In the genomic region with DNA sequence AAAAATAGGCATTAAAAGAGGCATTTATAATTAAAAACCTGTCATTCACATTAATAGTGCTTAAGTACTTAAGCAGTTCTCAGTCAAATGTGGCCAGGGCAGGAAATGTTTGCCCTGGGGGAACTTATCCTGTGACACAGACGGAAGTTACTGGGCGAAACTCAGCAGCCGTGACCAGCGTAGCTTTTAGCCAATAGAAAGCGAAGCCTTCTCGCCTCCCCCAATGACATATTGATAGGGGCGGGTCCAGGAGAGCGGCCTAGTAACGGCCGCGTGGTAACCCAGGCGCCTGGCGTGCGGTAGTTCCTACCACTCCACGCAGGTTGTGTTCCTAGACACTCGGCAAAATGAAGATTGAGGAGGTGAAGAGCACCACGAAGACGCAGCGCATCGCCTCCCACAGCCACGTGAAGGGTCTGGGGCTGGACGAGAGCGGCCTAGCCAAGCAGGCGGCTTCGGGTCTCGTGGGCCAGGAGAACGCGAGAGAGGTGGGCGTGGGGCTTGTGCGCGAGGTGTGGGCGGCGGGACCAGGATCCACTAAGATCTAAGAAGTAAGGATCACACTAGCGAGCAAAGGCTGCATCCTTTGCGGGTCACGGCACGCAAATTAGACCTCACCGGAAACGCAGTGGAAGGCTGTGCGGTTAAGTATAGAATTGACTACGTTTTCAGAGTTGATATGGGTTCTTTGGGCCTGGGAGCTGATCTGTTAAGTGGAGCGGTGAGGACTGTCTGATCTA, we compare ENCODE assay signal across 8 mouse cellular contexts. TPM values are rescaled to one million over a fixed set of nuclear protein-coding genes. Genes with fewer than 3 reads are reported as not detected.
A peak's percentile ranks its signal among the peaks of the same experiment; 100 is the strongest.
DNase-seq lines count a peak whose midpoint lies in the region; ATAC-seq lines count a peak whose summit lies in the region.

Gene Ruvbl1 (plus strand): TSS at position 229 of the 740 bp plus-strand sequence.

- intact Hi-C loops in left cerebral cortex, postnatal 14 days (cut with DNase I) = loop anchor here (2.0 kb wide), 1 partner anchor 19 kb away; the partner anchor contains the start of gene Eefsec

- peak; percentile 100 for ATAC-seq in intestine, embryonic 14.5 days (replicated peaks; ENCODE audit: low FRiP score, low TSS enrichment, low read depth)

- peaks cover 8% of the 10 kb centered on the region for H3K4me1 ChIP-seq in intestine, embryonic 14.5 days (replicated peaks; ENCODE audit: control insufficient read depth, insufficient read depth, low read length)

- no peak within 1 kb of the TSS for H3K27ac ChIP-seq in intestine, embryonic 14.5 days (ENCODE audit: low read depth)

- peak within 1 kb of the TSS; percentile 82 for H3K9ac ChIP-seq in intestine, embryonic 14.5 days (ENCODE audit: low read length)

- H3K36me3 ChIP-seq in intestine, embryonic 14.5 days (ENCODE audit: control insufficient read depth, insufficient read depth, low read length) = peaks cover 32% of the 10 kb centered on the region

- H3K4me3 ChIP-seq in intestine, embryonic 14.5 days (ENCODE audit: low read depth, low read length) = peak within 1 kb of the TSS; percentile 87

- no peaks in the 10 kb centered on the region for H3K9me3 ChIP-seq in intestine, embryonic 14.5 days (ENCODE audit: control insufficient read depth, low read length)

- no peaks in the 10 kb centered on the region for H3K27me3 ChIP-seq in intestine, embryonic 14.5 days (replicated peaks; ENCODE audit: control insufficient read depth, insufficient read depth, low read length)

- under 1% methylated on average over 41 of the region's 42 CpGs for WGBS in intestine, embryonic 14.5 days

- H3K4me2 ChIP-seq in intestine, embryonic 14.5 days (ENCODE audit: low read length) = peak within 1 kb of the TSS; percentile 93

- peak; percentile 76 to 82 for DNase-seq in adrenal gland, adult 18-20 months (ENCODE audit: low spot score in 2 of 2)
- peak; percentile 97 for DNase-seq in embryo, embryonic 11 days
- DNase-seq in gastrocnemius, postnatal 25 days = peak; percentile 92
- peak; percentile 91 for DNase-seq in intestine, embryonic 14.5 days (ENCODE audit: low spot score)
- peak; percentile 92 to 97 for DNase-seq in left cerebral cortex, postnatal 14 days (ENCODE audit: low spot score in 2 of 2)
- peak; percentile 95 for DNase-seq in mesoderm, embryonic 11.5 days (ENCODE audit: low read depth, low spot score)
- DNase-seq in right cerebral cortex, postnatal 36 days (ENCODE audit: low spot score in 2 of 2) = peak; percentile 86 to 92
- peak; percentile 92 for DNase-seq in yolk sac, embryonic 10.5 days (ENCODE audit: low spot score)

RNA-seq across cellular contexts. Expression of gene Ruvbl1, which starts in this region (rescaled TPM):
- total RNA-seq in adrenal gland, adult 18-20 months (2021) = 10 to 100 TPM; 31.0 to 36.9 TPM
- 10 to 100 TPM; 16.9 to 17.8 TPM for total RNA-seq in gastrocnemius, postnatal 25 days (2021)
- polyA plus RNA-seq in intestine, embryonic 14.5 days (2014; fragmentation: Nextera tagmentation; extraction: Ambion mirVana) = 150 and 158 TPM in 2 replicates
- 10 to 100 TPM; 36.2 to 37.1 TPM for total RNA-seq in left cerebral cortex, postnatal 14 days (2021)
